Mouse (Mus musculus): Measurements from ENCODE around the gene Pyroxd1. TPM values are rescaled to one million over a fixed set of nuclear protein-coding genes. Genes with fewer than 3 reads are reported as not detected.
A peak's percentile ranks its signal among the peaks of the same experiment; 100 is the strongest.
"Not testable (repeated sequence)": the region's sequence is repeated elsewhere in the genome, so short reads cannot be mapped to it uniquely, and the experiment has no call there.

Pyroxd1 gene
- total RNA-seq (2021) = 10 to 100 TPM; 12.9 to 15.4 TPM

GRCm38 (mm10) chr6:142345440-142346038 lies at the start of gene Pyroxd1:
Gene Pyroxd1 (plus strand): TSS chr6:142345654.
- peak; percentile 74 to 79 for DNase-seq (ENCODE audit: extremely low spot score in 1 of 2, low spot score in 1 of 2)

- DNase-seq (ENCODE audit: extremely low spot score in 1 of 2, low spot score in 1 of 2) = no peak
Measured at GRCm38 (mm10) chr6:142298098-142298497, 47.4 kb upstream of the Pyroxd1 start, which contains the start of gene Iapp. Gene Iapp (plus strand): TSS chr6:142298423.

DNA sequence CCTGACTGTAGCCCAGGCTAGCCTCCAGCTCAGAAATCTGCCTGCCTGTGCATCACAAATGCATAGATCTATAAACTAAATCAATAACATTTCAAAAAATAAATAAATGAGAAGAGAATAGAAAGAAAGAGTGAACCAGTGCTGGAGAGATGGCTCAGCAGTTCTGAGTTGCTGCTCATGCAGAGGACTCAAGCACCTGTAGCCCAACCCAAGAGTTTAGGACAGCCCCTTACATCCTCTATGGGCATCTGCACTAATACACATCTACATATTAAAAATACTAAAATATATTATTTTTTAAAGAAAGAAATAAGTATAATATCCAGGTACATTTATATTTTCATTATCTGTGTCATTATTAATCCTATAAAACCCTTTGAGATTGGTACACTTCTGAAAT lies 40.4 kb upstream of the Pyroxd1 start:
- DNase-seq (ENCODE audit: extremely low spot score in 1 of 2, low spot score in 1 of 2) = no peak

DNA sequence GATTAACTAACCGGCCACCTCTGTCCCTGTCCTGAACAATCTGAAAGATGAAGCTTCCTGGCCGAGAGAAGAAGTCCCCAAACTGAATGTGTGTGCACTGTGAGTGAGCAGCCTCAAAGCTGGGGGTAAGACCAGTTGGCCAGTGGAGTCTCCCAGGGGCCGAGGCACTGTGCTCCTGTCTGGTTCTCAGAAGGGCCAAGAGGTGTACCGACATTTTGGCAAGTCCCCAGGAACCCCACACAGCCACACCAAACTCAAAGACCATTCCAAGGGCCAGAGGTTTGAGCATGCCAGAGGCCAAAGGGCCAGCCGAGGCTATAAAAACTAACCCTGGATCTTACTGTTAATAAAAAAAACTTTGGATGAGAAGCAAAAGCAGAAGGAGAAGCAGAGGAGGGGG lies 31.2 kb upstream of the Pyroxd1 start:
- DNase-seq (ENCODE audit: extremely low spot score in 1 of 2, low spot score in 1 of 2) = no peak

- no peak for DNase-seq (ENCODE audit: extremely low spot score in 1 of 2, low spot score in 1 of 2)
Measured at GRCm38 (mm10) chr6:142317106-142317505, 28.3 kb upstream of the Pyroxd1 start.

- no peak for DNase-seq (ENCODE audit: extremely low spot score in 1 of 2, low spot score in 1 of 2)
Measured at GRCm38 (mm10) chr6:142322881-142323280, 22.6 kb upstream of the Pyroxd1 start, which contains the start of gene Slco1a5. Gene Slco1a5 (minus strand): TSS chr6:142322981.

GRCm38 (mm10) chr6:142326598-142326997 lies 18.9 kb upstream of the Pyroxd1 start:
- DNase-seq (ENCODE audit: extremely low spot score in 1 of 2, low spot score in 1 of 2) = no peak

DNA sequence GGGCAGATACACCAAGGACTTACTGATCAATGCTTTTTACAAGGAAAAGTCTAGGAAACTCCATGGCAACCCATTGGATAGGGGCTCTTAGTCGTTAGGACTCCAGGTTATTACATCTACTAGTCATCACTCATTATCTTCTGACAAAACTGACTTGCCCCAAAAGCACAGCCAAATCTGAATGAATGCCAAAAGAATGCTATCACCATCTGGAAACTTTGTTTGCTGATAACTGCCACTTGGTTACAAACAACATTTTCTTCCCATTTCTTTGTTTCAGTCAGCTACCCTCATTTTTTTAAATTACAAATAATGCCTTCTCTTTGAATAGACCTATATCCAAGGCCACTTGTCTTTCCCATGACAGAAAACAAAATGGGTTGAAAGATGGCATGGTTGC lies 16.3 kb upstream of the Pyroxd1 start:
- no peak for DNase-seq (ENCODE audit: extremely low spot score in 1 of 2, low spot score in 1 of 2)

DNA sequence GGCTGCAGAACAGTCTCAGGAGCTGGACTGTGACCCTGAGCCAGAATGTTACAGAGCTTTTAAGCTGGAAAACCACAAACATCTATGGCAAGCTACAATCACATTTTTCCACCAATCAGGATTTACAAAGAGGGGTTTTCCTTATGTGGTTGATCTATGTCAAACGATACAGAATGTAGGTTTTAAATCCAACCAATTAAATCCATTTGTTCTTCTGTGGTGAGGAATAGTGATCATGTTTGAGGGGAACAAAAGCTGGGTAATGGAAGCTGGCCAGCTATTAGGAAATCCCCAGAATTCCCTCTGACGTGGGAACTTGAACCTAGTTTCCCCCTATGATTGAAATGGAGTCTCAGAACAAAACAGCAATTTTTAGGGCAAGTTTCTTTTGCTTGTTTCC lies 6.5 kb upstream of the Pyroxd1 start:
- no peak for DNase-seq (ENCODE audit: extremely low spot score in 1 of 2, low spot score in 1 of 2)

DNA sequence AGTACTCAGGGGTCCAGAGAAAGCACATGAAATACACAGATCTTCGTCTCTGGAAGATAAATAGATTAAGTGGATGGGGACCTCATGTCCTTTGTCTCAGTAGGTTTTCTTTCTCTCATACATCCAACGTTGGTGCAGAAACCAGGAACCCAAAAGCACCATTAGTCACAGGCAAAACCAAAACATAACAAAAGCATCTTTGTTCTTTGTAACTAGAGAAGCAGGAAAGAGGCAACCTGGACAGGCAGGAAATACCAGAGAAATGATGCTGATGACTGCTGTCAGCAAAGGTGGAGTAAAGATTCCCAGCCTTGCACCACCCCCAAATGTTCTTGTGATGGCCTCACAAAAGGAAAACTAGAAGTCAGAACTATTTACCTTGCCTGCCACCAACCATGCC lies 5.9 kb upstream of the Pyroxd1 start:
- no peak for DNase-seq (ENCODE audit: extremely low spot score in 1 of 2, low spot score in 1 of 2)

- peak; percentile 28 to 60 for DNase-seq (ENCODE audit: extremely low spot score in 1 of 2, low spot score in 1 of 2)
Measured at GRCm38 (mm10) chr6:142343561-142343960, 1.9 kb upstream of the Pyroxd1 start.

GRCm38 (mm10) chr6:142346181-142347110 lies 992 bp downstream of the Pyroxd1 start:
- DNase-seq (ENCODE audit: extremely low spot score in 1 of 2, low spot score in 1 of 2) = no peak

DNA sequence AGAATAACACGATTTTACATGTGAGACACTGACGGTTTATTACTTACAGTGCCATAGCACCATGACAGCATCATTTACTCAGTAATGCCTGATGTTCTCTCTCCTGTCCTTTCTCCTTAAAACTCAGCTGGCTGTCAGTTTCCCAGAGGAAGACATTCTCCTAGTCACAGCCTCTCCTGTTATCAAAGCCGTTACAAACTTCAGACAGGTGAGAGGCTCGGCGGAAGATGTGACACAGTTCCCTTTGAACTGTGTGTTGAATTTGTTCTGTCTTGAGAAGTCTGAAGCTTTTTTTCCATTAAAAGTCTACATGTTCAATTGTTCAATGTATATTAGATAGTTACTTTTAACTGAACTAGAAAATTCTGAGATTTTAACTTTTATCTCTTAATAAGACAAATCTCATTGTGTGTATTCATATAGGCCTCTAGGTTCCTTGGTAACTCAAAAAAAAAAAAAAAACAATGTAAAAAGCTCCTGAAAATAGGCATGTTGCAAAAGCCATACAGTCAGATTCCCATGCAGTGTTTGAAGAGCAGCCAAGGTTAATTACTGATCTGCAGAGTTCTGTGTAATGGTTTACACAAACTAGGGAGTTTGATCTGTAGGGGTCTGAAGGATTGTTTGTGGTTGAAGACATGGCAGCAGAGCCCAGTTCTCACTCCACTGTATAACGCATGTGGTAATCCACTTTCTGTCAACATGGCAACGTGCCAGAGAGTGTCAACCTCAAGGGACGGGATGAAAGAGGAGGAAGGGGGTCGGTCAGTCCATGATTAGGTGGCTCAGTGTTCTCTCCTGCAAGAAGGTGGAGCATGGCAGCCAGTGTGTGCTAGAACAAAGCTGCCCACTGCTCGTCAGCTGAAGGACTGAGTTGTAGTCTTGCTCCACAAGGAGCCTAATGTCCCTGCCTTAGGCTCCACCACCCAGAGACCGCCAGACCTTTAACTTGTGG lies 2.3 kb downstream of the Pyroxd1 start:
- no peak for DNase-seq (ENCODE audit: extremely low spot score in 1 of 2, low spot score in 1 of 2)

- DNase-seq (ENCODE audit: extremely low spot score in 1 of 2, low spot score in 1 of 2) = not testable (repeated sequence)
Measured at GRCm38 (mm10) chr6:142352099-142352498, 6.6 kb downstream of the Pyroxd1 start.

DNA sequence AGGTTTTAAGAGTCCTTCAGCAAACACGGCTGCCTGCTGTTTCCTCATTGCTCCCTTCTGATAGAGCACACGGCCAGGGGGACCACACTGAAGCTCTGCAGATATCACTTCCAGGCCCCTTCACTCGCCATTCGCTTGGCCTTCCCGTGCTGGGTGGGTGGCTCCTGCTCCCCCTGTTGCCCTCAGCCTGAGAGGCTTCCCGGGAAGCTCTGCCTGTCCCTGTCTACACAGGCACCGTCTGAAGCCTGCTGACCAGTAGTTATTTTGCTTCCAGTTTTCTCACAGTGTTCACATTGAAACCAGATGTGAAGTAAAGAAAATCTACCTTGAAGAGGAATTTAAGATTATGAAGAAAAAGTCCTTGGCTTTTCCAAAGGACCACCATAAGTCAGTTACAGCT lies 11.7 kb downstream of the Pyroxd1 start:
- no peak for DNase-seq (ENCODE audit: extremely low spot score in 1 of 2, low spot score in 1 of 2)

GRCm38 (mm10) chr6:142362036-142362435 lies 16.6 kb downstream of the Pyroxd1 start:
- no peak for DNase-seq (ENCODE audit: extremely low spot score in 1 of 2, low spot score in 1 of 2)

DNA sequence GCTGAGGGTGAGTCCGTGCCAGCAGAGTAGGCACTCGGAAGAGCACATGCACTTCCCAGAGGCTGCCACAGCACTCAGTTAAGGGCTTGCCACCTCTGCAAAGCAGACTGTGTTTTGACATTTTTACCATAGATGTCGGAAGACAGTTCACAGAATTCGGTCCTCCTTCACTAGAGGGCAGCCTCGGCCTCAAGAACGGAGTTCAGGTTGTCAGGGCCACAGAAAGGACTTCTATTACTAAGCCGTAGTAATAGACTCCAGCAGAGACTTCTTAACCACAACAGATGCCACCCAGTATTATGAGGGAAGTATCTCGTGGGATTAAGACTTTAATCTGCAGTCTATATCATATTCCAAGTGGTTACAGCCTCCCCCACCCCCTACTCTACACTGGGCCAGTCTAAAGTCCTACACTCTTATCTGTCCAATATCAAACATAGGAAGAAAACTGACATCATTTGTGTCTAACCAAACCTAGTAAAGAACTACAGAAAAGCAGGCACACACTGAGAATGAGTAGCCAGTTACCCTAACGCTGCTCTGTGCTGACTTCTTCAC lies 17.6 kb downstream of the Pyroxd1 start:
- no peak for DNase-seq (ENCODE audit: extremely low spot score in 1 of 2, low spot score in 1 of 2)

- no peak for DNase-seq (ENCODE audit: extremely low spot score in 1 of 2, low spot score in 1 of 2)
Measured at GRCm38 (mm10) chr6:142365742-142366472, 20.5 kb downstream of the Pyroxd1 start.

DNA sequence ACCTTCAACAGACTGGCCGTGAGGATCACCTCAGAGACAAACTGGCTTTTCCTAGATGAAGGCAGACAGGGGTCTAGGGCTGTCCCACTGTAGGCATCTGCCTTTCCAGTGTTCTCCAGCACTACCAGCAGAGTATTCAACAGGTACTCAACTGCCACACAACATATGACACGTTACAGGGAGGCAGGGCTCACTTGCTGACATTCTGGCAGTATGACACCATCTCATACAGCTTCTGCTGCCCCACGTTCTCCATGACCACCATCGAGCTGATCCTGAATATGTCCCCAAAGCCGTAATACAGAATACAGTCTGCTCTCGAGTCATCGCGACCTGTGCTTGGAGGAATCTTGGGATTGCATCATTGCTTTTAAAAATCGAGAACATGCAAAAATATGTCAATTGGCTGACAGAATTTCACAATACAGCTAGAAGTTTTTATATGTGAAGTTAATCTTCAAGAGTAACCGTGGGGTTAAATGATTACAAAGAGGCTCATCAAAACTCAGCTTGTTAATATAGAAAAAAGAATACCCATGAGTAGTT lies 21.1 kb downstream of the Pyroxd1 start:
- no peak for DNase-seq (ENCODE audit: extremely low spot score in 1 of 2, low spot score in 1 of 2)
